Mouse (Mus musculus) left cerebral cortex, adult 18-20 months (tissue): ENCODE measurements around the gene Asna1. TPM values are rescaled to one million over a fixed set of nuclear protein-coding genes. Genes with fewer than 3 reads are reported as not detected.

Experiments used
- DNase-seq, 2 experiments: peaks; one replicate each; pipeline ENCODE4 v3.0.0; 2021 to 2022; ENCODE audit warnings: low spot score in 2 of 2, mixed read lengths in 1 of 2
- long read RNA-seq, 2 experiments: library from polyadenylated mRNA; stranded (forward); transcript quantifications; one replicate each; pipeline ENCODE4 v2.0.0; 2021
- total RNA-seq, 2 experiments: library from RNA; stranded (reverse); gene quantifications; 2 replicates each; pipeline ENCODE4 v1.2.3; 2021

Asna1 gene
- 100 to 1,000 TPM; 130 to 138 TPM for total RNA-seq
- long read RNA-seq, experiment 1, transcript Asna1-201 (7 exons, 1,256 nt), result major isoform, 99 of 124 reads
- long read RNA-seq, experiment 1, partial matches to known transcripts, result 6 of 124 reads
- long read RNA-seq, experiment 1, other reads (novel, unspliced or antisense), result 19 of 124 reads
- long read RNA-seq, experiment 2, transcript Asna1-201 (7 exons, 1,256 nt), result major isoform, 74 of 87 reads
- long read RNA-seq, experiment 2, partial matches to known transcripts, result 4 of 87 reads
- long read RNA-seq, experiment 2, other reads (novel, unspliced or antisense), result 9 of 87 reads

DNA sequence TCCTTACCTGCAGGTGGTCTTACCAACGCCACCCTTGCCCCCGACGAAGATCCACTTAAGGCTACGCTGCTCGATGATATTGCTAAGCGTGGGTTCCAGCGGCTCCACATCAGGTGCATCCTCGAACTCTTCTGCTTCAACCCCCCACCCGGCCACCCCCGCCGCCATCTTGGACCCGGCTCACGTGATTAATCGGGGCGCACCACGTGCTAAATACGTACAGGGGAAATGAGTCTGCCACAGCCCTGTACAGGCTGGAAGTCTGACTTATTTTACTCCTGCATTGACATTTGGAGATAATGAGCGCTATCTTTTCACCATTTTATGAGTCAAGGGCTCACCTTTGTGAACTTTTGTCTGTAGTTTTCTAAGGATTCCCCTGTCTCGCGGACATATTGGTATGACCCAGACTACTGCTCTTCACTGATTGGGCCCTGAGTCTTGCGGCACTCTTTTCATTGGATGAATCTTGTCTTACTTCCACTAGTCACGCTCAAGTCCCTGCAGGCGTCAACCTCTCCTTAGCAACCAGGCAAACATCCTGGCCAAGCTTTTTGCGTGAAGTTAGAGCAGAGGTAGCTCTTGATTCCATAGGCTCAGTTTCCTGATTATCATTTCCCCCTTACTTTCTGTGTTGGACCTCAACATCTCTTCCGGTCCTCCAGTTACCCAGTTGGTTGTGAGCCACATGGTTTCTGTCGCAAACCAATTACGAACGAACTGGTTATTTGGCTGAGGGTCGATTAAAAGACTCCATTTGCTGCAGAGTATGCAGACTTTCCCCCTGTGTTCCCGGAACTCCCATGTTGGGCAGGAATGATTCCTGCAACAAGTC, at the start of gene Asna1:
Gene Asna1 (minus strand): TSS at position 184 of the 835 bp plus-strand sequence.
- peak; percentile 75 to 76 for DNase-seq

GRCm38 (mm10) chr8:85074617-85075016, 49.5 kb upstream of the Asna1 start:
- no peak for DNase-seq

DNA sequence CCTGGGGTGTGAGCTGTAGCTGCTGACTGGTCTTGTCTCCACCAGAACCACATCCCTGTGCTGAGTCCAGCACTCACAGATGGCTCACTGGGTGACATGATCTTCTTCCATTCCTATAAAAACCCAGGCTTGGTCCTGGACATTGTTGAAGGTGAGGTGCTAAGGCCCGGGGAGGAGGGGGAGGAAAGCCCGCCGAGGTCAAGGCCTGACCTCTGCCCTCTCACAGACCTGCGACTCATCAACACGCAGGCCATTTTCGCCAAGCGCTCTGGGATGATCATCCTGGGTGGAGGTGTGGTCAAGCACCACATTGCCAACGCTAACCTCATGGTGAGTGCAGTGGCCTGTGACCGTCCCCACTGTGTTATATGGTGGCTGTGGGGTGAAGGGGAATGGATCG, 49.1 kb upstream of the Asna1 start:
- DNase-seq, result no peak

- no peak for DNase-seq
These were observed 48.0 kb upstream of the Asna1 start for GRCm38 (mm10) chr8:85073041-85073612.

- DNase-seq, result peak in 1 of 2 experiments; percentile 40
These were observed 47.4 kb upstream of the Asna1 start for GRCm38 (mm10) chr8:85072364-85072929.

DNA sequence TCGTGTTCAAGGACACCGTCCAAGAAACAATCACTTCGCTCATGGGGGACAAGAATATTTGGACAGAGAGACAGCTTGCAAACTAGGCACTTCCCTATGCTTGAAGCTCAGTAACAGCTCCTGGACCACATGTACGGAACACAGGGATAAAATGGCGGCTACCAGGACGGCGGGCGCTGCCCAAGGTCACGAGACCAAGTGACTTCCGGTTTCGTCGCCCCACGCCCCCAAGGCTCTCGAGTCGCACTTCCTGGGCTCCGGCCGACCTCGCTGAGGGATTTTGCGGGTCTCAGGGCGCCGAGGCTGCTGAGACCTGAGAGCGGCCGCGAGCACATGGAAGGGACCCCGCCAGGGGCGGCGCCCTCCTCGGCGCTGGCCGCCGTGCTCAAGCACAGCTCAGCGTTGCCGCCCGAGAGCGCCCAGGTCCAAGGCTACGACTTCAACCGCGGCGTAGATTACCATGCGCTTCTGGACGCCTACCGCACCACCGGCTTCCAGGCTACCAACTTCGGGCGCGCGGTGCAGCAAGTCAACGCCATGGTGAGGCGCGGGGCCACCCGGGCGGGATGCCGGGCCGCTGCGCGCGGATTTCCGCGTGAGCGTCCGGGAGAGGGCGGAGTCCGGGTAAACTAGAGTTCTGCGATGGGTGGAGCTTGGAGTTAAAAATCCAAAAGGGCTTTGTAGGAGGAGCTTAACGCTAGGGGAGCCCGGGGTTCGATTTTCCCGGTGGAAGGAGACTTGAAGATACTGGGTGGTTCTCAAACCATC, 46.6 kb upstream of the Asna1 start, which contains the start of gene Dhps:
Gene Dhps (plus strand): TSS at position 244 of the 768 bp plus-strand sequence.
- peak; percentile 90 to 91 for DNase-seq

DNA sequence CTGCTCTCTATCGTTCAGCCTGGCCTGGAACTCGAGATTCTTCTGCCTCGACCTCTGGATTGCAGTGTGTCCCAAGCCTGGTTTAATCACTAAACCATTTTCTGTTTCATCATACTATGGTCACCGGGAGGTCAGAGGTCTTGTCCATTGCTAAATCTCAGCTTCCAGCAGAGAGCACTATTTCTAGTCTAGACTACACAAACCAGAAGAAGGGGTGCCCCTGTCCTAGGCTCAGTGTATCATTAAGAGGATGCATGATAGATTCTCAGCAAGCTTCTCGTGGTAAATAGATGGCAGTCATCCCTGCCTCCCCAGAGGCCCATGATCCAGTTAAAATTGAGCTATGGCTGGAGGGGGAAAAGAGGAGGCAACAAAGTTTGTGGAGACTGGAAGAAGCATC, 46.0 kb upstream of the Asna1 start:
- DNase-seq, result no peak

DNA sequence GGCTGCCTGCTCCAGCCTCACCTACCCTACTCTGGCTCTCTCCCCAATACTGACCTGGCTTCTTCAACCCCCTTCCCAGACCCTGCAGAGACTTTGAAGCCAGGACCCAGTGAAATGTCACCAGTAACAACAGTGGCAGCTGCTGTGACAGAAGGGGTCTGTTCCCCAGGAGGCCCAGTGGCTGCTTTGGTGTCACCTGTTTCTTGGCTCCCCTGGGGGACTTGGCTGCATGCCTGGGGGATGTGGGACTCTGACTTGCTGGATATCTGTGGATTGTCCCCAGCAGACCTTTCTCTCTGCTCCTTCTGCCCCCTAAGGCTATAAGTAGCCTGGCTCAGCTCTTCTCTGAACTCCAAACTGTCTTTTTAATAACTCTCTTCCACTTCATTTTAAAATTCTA, 42.9 kb upstream of the Asna1 start, which contains the start of gene Gm5741:
Gene Gm5741 (minus strand): TSS at position 1 of the 400 bp plus-strand sequence.
- DNase-seq, result no peak

DNA sequence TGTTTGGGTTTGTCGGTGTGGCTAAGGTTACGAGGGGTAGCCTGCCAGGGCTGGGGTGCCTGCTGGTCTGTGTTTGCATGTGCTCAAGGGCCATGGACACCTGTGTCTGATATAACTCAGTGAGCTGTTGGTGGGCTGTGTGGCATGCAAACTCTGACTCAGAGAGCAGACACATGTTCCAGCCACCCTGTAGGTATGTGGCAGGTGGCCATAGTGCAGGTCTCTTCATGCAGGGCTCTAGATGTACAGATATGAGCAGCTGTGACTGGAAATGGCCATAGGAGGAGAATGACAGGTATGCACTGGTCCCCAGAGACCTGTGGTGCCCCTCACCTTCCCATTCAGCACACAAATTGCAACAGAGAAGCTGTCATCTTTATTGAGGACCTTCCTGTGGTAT, 42.1 kb upstream of the Asna1 start:
- no peak for DNase-seq

- DNase-seq, result no peak
These were observed 40.1 kb upstream of the Asna1 start for GRCm38 (mm10) chr8:85065213-85065612.

- no peak for DNase-seq
These were observed 37.5 kb upstream of the Asna1 start for GRCm38 (mm10) chr8:85062603-85063002.

GRCm38 (mm10) chr8:85059879-85060616, 35.0 kb upstream of the Asna1 start, which contains the start of gene Fbxw9:
TSS of gene Fbxw9 (plus strand) at chr8:85060055.
- peak; percentile 93 for DNase-seq

DNA sequence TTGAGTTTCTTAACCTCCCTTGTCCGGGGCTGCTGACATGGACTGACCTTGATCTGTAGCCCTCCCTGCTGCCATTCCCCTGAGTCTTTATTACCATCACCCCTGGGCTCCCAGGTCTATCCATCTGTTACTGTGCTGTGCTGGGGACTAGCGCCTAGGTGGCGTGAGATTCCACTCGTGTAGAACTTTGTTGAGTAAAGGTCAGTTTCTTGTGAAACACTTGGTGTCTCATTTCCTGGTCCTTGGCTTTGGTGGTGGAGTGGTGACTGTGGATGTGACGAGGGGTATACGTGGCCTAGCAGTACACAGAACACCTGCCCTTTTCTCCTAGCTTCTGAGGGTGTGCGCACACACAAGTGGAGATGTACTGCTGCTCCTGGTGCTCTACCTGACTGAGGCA, 32.3 kb upstream of the Asna1 start:
- DNase-seq, result no peak

GRCm38 (mm10) chr8:85043619-85044018, 18.5 kb upstream of the Asna1 start:
- DNase-seq, result no peak

DNA sequence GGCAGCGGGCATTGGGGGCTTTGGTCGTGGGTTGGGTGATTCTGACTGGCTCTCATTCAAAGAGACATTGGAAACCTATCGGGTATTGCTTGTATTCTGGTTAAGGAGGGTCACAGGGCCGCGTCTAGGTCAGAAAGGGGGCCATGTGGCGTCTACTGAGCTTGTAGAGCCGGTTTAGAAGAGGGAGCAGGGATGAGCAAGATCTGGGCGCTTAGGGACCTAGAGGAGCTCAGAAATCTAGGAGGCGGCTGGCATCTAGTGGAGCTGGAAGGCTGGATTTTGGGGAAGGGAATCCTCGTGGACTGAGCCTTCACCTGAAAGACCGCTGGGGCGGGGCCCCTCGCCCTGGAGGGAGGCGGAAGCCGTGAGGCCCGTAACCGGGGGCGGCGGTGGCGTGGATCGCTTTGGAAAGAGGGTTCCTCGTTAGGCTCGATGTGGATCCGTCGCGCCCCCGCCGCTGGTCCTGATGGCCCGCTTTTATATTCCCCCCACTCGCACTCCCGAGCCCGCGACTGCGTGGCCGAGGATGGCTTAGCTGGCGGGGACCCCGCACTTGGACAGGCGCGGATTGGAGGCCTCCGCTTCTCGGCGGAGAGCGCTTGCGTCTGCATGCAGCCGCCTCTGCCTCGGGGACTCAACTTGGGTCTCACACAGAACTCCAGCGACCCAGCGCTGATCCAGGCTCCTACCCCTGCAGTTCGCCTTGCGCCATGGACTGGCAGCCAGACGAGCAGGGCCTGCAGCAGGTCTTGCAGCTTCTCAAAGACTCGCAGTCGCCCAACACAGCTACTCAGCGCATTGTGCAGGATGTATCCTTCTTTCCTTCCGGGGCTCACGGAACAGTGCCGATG, 12.8 kb upstream of the Asna1 start:
- peak; percentile 49 to 67 for DNase-seq

GRCm38 (mm10) chr8:85037366-85037680, 12.2 kb upstream of the Asna1 start:
- DNase-seq, result peak in 1 of 2 experiments; percentile 34

DNA sequence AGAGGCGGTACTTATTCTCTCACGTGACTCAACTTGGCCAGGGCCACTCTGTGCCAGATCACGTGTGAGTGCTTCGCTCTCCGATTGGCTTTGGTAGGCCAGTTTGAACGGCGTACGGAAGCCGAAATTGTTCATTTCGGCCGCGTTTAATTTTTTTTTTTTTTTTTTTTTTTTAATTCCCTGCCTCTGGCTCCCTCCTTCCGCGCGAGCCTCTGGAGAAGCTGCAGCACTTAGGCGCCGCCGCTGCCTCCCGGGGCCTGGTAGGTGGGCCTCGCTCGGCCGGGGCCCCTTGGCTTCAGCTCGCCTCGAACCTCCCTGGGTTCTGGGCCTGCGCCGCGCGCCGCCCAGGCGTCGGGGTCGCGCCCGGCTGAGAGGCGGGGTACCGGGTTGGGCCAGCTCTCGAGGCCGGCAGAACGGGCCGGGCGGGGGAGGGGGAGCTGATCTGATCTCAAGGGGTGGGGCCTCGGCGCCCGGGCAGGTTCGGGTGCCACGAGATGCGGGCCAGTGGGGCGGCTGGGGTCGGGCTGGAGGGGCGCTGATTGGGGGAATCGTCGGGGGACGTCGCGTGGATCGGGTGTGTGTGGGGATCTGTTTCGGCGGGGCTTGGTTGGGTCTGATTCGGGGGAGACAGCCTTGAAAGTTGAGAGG, 11.8 kb upstream of the Asna1 start, which contains the start of gene Tnpo2:
Gene Tnpo2 (plus strand): TSS at position 198 of the 648 bp plus-strand sequence.
- peak; percentile 88 to 90 for DNase-seq

GRCm38 (mm10) chr8:85036381-85036717, 11.3 kb upstream of the Asna1 start:
- DNase-seq, result no peak
